Mouse (Mus musculus): ENCODE measurements at regions not wholly inside any gene's neighbourhood (a gene's known extent, or its start where the extent isn't known, plus 50 kb on each side); places are given as distances from the start of the nearest gene placed in this dataset.

DNA sequence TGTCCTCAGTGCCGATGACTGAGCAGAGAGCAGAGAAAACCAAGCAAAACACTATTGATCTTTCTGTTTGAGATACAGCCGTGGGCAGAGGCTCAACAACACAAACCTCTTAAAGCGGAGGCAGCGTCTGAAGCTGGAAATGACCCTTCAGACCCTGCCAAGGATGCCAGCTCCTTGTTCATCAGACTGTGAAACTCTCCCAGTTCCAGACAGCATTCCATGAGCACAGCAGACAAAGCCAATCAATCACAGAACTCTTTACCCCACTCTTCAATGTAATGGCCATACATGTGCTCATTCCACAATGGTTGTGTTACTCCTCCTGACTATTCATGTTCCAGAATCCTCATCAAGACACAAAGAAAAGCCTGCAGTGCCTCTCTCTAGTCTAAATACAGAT lies 73.5 kb downstream of the Tmem114 start:
- no peaks in the 10 kb centered on the region for H3K36me3 ChIP-seq (ENCODE audit: control insufficient read depth, insufficient read depth, low read length)
- H3K27me3 ChIP-seq (replicated peaks; ENCODE audit: control insufficient read depth, insufficient read depth, low read length): no peaks in the 10 kb centered on the region
- no peak for ATAC-seq
- H3K9ac ChIP-seq (ENCODE audit: low read depth, low read length): no peak overlapping the region
- no peaks in the 10 kb centered on the region for H3K9me3 ChIP-seq (ENCODE audit: control insufficient read depth, low read length)
- no peak overlapping the region for H3K4me3 ChIP-seq (ENCODE audit: low read length)
- WGBS: 54% methylated on average over 4 of the region's 4 CpGs
- H3K4me1 ChIP-seq (ENCODE audit: control insufficient read depth, insufficient read depth, low read depth, low read length): no peaks in the 10 kb centered on the region
- no peak overlapping the region for H3K4me2 ChIP-seq (ENCODE audit: low read length)
- H3K27ac ChIP-seq (ENCODE audit: low read depth, low read length): no peak overlapping the region

DNA sequence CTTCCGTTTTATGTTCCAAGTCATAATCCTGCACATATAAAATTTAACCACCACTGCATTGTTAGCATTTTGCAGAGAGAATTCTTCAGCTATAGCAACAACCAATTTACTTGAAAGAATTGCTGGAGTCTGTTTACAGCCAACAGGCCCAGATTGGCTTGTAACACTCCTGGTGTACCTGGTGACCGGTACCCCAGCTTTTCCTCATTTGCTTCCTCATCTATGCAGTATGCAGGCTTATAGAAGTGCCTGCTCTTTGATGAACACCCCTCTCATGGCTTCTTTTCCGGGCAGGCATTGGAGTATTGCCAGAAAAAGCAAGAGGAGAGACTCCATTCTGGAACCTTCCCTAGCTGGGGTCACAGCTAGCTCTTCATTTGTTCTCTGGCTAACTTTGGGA lies 75.8 kb downstream of the Tmem114 start:
- 66% methylated on average over 3 of the region's 3 CpGs for WGBS
- H3K4me2 ChIP-seq (ENCODE audit: low read length): no peak overlapping the region
- no peak overlapping the region for H3K4me3 ChIP-seq (ENCODE audit: low read length)
- H3K9me3 ChIP-seq (ENCODE audit: control insufficient read depth, low read length): no peaks in the 10 kb centered on the region
- no peak overlapping the region for H3K9ac ChIP-seq (ENCODE audit: low read depth, low read length)
- no peaks in the 10 kb centered on the region for H3K4me1 ChIP-seq (ENCODE audit: control insufficient read depth, insufficient read depth, low read depth, low read length)
- no peaks in the 10 kb centered on the region for H3K27me3 ChIP-seq (replicated peaks; ENCODE audit: control insufficient read depth, insufficient read depth, low read length)
- ATAC-seq: no peak
- no peaks in the 10 kb centered on the region for H3K36me3 ChIP-seq (ENCODE audit: control insufficient read depth, insufficient read depth, low read length)
- no peak overlapping the region for H3K27ac ChIP-seq (ENCODE audit: low read depth, low read length)

DNA sequence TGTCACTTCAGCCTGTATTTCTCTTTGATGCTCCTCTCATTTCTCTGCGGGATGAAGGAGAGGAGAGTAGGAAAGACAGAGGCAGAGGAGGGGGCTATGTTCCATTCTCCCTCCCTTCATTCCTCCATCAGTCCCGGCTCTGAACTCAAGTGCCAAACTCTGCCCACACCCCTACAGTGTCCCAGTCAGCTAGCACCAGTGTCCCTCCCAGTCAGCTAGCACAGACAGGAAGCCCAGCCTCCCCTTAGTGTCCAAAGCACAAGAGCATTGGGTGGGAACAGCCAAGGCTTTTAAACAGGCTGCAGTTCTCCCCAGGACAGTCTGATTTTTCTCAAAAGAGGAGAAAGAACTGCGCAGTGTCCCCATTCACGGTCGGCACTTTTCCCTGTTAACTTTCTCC lies 76.3 kb downstream of the Tmem114 start:
- no peak overlapping the region for H3K27ac ChIP-seq (ENCODE audit: low read depth, low read length)
- H3K9ac ChIP-seq (ENCODE audit: low read depth, low read length): no peak overlapping the region
- H3K4me2 ChIP-seq (ENCODE audit: low read length): no peak overlapping the region
- H3K27me3 ChIP-seq (replicated peaks; ENCODE audit: control insufficient read depth, insufficient read depth, low read length): no peaks in the 10 kb centered on the region
- no peaks in the 10 kb centered on the region for H3K4me1 ChIP-seq (ENCODE audit: control insufficient read depth, insufficient read depth, low read depth, low read length)
- no peak for ATAC-seq
- no peaks in the 10 kb centered on the region for H3K36me3 ChIP-seq (ENCODE audit: control insufficient read depth, insufficient read depth, low read length)
- no peak overlapping the region for H3K4me3 ChIP-seq (ENCODE audit: low read length)
- 63% methylated on average over 5 of the region's 5 CpGs for WGBS
- H3K9me3 ChIP-seq (ENCODE audit: control insufficient read depth, low read length): no peaks in the 10 kb centered on the region

DNA sequence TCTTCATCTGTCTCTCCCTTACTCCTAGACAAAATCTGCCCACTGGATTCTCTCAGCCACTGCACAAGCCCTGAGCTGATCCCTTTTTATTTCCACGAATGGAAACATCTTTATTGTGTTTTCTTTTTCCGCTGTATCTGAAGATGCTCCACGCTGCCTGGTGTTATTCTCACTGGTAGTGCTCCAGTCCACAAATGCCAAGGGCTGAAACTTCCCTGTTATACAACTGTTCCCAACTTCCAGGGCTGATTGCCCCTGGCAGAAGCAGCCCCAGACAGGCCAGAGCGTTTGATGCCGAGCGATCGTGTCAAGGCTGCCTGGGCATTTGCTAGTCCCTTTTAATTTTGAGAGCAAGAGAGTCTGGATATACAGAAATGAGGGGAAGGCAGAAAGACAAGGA lies 79.7 kb downstream of the Tmem114 start:
- ATAC-seq: no peak
- no peak overlapping the region for H3K27ac ChIP-seq (ENCODE audit: low read depth, low read length)
- no peaks in the 10 kb centered on the region for H3K27me3 ChIP-seq (replicated peaks; ENCODE audit: control insufficient read depth, insufficient read depth, low read length)
- WGBS: 89% methylated on average over 7 of the region's 7 CpGs
- H3K4me2 ChIP-seq (ENCODE audit: low read length): no peak overlapping the region
- H3K4me3 ChIP-seq (ENCODE audit: low read length): no peak overlapping the region
- H3K9me3 ChIP-seq (ENCODE audit: control insufficient read depth, low read length): no peaks in the 10 kb centered on the region
- no peaks in the 10 kb centered on the region for H3K4me1 ChIP-seq (ENCODE audit: control insufficient read depth, insufficient read depth, low read depth, low read length)
- H3K9ac ChIP-seq (ENCODE audit: low read depth, low read length): no peak overlapping the region
- no peaks in the 10 kb centered on the region for H3K36me3 ChIP-seq (ENCODE audit: control insufficient read depth, insufficient read depth, low read length)

DNA sequence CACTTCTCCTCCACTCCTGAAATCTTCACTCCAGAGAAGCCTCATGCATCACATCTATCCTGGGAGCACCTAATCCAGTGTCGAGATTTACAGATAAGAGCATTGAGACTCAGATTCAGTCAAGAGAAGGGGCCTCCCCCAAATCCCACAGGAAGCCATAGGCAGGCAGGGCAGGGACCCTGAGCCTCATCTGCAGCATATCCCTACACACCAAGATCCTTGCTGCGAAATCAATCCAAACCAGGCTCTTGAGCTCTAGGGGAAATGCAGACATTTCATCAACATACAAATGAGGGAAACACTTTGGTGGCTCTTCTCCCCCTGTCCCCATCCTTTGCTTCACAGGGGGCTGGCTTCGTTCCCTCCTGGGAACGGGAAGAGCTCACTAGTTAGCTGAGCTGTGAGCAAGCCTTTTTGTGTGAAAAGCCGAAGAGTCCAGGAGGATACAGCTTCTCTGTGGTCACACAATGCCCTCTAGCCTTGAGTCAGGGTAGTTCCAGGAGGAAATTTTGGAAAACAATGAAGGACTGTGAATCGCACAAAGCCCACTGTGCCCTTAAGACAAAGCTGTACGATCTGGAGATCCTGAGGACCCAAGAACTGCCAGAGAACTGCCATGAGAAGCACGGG lies 91.7 kb downstream of the Tmem114 start:
- Histone ChIP-seq H3K4me3 (ENCODE audit: low read length) (no peak overlapping the region), H3K27ac (ENCODE audit: low read depth, low read length) (no peak overlapping the region), H3K9ac (ENCODE audit: low read depth, low read length) (peak overlapping the region; percentile 54), H3K27me3 (replicated peaks; ENCODE audit: control insufficient read depth, insufficient read depth, low read length) (no peaks in the 10 kb centered on the region), H3K4me1 (ENCODE audit: control insufficient read depth, insufficient read depth, low read depth, low read length) (peaks cover 12% of the 10 kb centered on the region), H3K36me3 (ENCODE audit: control insufficient read depth, insufficient read depth, low read length) (no peaks in the 10 kb centered on the region), H3K9me3 (ENCODE audit: control insufficient read depth, low read length) (no peaks in the 10 kb centered on the region), H3K4me2 (ENCODE audit: low read length) (peak overlapping the region; percentile 31)
- ATAC-seq: peak; percentile 90
- WGBS: 12% methylated on average over 8 of the region's 8 CpGs

DNA sequence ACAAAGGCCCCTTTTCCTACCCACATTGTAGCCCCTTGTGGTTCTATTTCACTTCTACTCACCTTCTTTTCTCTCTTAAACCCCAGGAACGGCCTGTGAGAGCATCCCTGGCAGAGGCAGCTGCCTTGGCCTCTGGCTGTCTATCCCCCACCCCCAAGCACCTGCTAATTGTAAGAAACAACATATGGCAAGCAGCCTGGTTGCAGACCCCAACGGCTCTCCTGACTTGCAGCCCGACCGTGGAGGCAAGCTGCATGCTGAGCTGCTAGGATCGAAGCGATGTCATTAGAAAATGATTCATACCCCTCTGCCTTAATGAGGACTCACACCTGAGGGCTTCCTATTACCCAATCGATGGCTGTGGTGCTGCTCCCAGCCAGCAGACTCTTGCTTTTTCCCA lies 112.9 kb downstream of the Tmem114 start:
- peak; percentile 48; the same call in 1 of the 2 replicates for ATAC-seq
- WGBS: 32% methylated on average over 7 of the region's 7 CpGs
- Histone ChIP-seq H3K4me2 (ENCODE audit: low read length) (no peak overlapping the region), H3K4me1 (ENCODE audit: control insufficient read depth, insufficient read depth, low read depth, low read length) (no peaks in the 10 kb centered on the region; the same call in 1 of the 2 replicates), H3K9me3 (ENCODE audit: control insufficient read depth, low read length) (no peaks in the 10 kb centered on the region), H3K9ac (ENCODE audit: low read depth, low read length) (no peak overlapping the region), H3K36me3 (ENCODE audit: control insufficient read depth, insufficient read depth, low read length) (no peaks in the 10 kb centered on the region), H3K27ac (ENCODE audit: low read depth, low read length) (no peak overlapping the region), H3K27me3 (replicated peaks; ENCODE audit: control insufficient read depth, insufficient read depth, low read length) (no peaks in the 10 kb centered on the region), H3K4me3 (ENCODE audit: low read length) (no peak overlapping the region)

DNA sequence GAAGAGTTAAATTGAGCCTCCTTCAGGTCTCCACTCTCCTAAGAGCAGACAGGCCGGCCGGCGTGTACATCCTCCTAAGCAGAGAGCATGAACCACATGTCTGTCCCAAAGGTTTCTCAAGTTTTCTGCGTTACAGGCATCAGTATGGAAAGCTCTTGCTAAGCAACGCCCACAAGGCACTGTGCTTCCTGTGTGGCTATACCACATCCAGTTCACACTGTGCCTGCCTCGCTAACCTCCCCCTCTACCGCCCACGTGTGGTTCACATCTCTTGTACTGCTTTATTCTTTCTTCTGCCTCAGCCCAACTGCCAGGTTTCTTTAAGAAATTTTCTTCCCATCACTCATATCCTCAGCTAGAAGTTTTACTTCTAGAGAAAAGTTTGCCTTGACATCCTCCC lies 118.5 kb downstream of the Tmem114 start:
- 80% methylated on average over 8 of the region's 8 CpGs for WGBS
- no peak overlapping the region for H3K4me2 ChIP-seq (ENCODE audit: low read length)
- no peaks in the 10 kb centered on the region for H3K36me3 ChIP-seq (ENCODE audit: control insufficient read depth, insufficient read depth, low read length)
- H3K9me3 ChIP-seq (ENCODE audit: control insufficient read depth, low read length): no peaks in the 10 kb centered on the region
- ATAC-seq: no peak
- H3K27ac ChIP-seq (ENCODE audit: low read depth, low read length): no peak overlapping the region
- H3K4me1 ChIP-seq (ENCODE audit: control insufficient read depth, insufficient read depth, low read depth, low read length): no peaks in the 10 kb centered on the region
- H3K9ac ChIP-seq (ENCODE audit: low read depth, low read length): no peak overlapping the region
- H3K27me3 ChIP-seq (replicated peaks; ENCODE audit: control insufficient read depth, insufficient read depth, low read length): no peaks in the 10 kb centered on the region
- no peak overlapping the region for H3K4me3 ChIP-seq (ENCODE audit: low read length)
